Mouse (Mus musculus) brain, embryonic 14.5 days (tissue): ENCODE results near the gene Obscn.

Source experiments
- CTCF ChIP-seq: fragments of 200-500 bp; IDR thresholded peaks from 2 replicates; pipeline ENCODE4 v1.5.1; 2012; ENCODE audit warnings: inconsistent platforms, mild to moderate bottlenecking, moderate library complexity, borderline replicate concordance; ENCODE audit not compliant: insufficient read depth, insufficient read length; ENCODE audit errors: extremely low read depth
- POLR2A ChIP-seq: fragments of 200-500 bp; IDR thresholded peaks from 2 replicates; pipeline ENCODE4 v1.6.1; 2012; ENCODE audit warnings: mild to moderate bottlenecking, inconsistent platforms, borderline replicate concordance; ENCODE audit not compliant: poor library complexity, insufficient read depth, insufficient read length, severe bottlenecking; ENCODE audit errors: extremely low read depth

- TF ChIP-seq POLR2A, result no peak
- TF ChIP-seq CTCF, result no peak
Measured at GRCm38 (mm10) chr11:59058025-59058424, 78.2 kb downstream of the Obscn start.
